Mouse (Mus musculus) bone marrow macrophage, adult 2 months (primary cell): ENCODE measurements around the gene Tssk2.

ENCODE experiments used
- CTCF ChIP-seq: IDR thresholded peaks from 2 replicates; pipeline ENCODE4 v1.5.1; 2012; ENCODE audit warnings: low read depth, mild to moderate bottlenecking, low read length, moderate library complexity
- POLR2A ChIP-seq: IDR thresholded peaks from 2 replicates; pipeline ENCODE4 v1.6.1; 2012; ENCODE audit warnings: mild to moderate bottlenecking, low read depth, low read length, borderline replicate concordance

GRCm38 (mm10) chr16:17931906-17932460 lies 33.5 kb downstream of the Tssk2 start:
- TF ChIP-seq POLR2A: no peak
- no peak for TF ChIP-seq CTCF
